In genomic region chr10:128548947-128549681, GRCm38 (mm10) we compare ENCODE assay signal across 8 mouse cellular contexts. TPM values are rescaled to one million over a fixed set of nuclear protein-coding genes. Genes with fewer than 3 reads are reported as not detected.
DNase-seq lines count a peak whose midpoint lies in the region; ATAC-seq and TF ChIP-seq lines count a peak whose summit lies in the region.

TSS of gene Rpl41 (minus strand) at chr10:128549305.

- H3K36me3 ChIP-seq in heart, embryonic 14.5 days (ENCODE audit: control insufficient read depth, insufficient read depth, low read length): peaks cover 19% of the 10 kb centered on the region
- H3K36me3 ChIP-seq in liver, embryonic 14.5 days (replicated peaks; ENCODE audit: control insufficient read depth, insufficient read depth, low read depth): peaks cover 12% of the 10 kb centered on the region
- H3K36me3 ChIP-seq in neural tube, embryonic 11.5 days (ENCODE audit: control insufficient read depth, insufficient read depth, low read length): peaks cover 11% of the 10 kb centered on the region
- H3K36me3 ChIP-seq in stomach, postnatal 0 days (ENCODE audit: control insufficient read depth, insufficient read depth, low read length): peaks cover 8% of the 10 kb centered on the region; the same call in 1 of the 2 replicates

- peak; percentile 86 for DNase-seq in c-Kit-negative CD71-positive TER-119-positive erythroid progenitor cells, embryonic 14.5 days (ENCODE audit: low read depth, low spot score)
- peak; percentile 95 for DNase-seq in fibroblast of lung, adult 2 months (ENCODE audit: low read depth)
- DNase-seq in kidney, postnatal 25 days: peak; percentile 94 to 97
- DNase-seq in liver, embryonic 14.5 days (ENCODE audit: low read depth in 3 of 3, low spot score in 3 of 3): peak; percentile 92 to 95 (median 93)
- DNase-seq in neural tube, embryonic 11.5 days (ENCODE audit: low spot score): peak; percentile 94
- peak; percentile 95 for DNase-seq in stomach, postnatal 0 days (ENCODE audit: low spot score)

- peak within 1 kb of the TSS; percentile 65 to 79 for H3K4me3 ChIP-seq in heart, embryonic 14.5 days (ENCODE audit: control insufficient read depth in 1 of 2, insufficient read depth in 1 of 2, low read depth in 1 of 2, low read length in 2 of 2)
- H3K4me3 ChIP-seq in liver, embryonic 14.5 days (ENCODE audit: insufficient read depth in 1 of 2, low read depth in 2 of 2, low read length in 2 of 2): peak within 1 kb of the TSS; percentile 74 to 86
- H3K4me3 ChIP-seq in neural tube, embryonic 11.5 days (ENCODE audit: low read depth, low read length): peak within 1 kb of the TSS; percentile 68
- H3K4me3 ChIP-seq in stomach, postnatal 0 days (ENCODE audit: low read depth, low read length): peak within 1 kb of the TSS; percentile 71

- peaks cover 2 to 8% of the 10 kb centered on the region in 2 experiments for H3K4me1 ChIP-seq in heart, embryonic 14.5 days (ENCODE audit: control insufficient read depth in 2 of 2, insufficient read depth in 2 of 2, low read length in 2 of 2)
- H3K4me1 ChIP-seq in liver, embryonic 14.5 days (replicated peaks; ENCODE audit: control insufficient read depth in 2 of 2, insufficient read depth in 2 of 2, low read length in 1 of 2): peaks cover 0 to 11% of the 10 kb centered on the region in 2 experiments; a peak in 3 of 4 replicates
- no peaks in the 10 kb centered on the region; the same call in 1 of the 2 replicates for H3K4me1 ChIP-seq in neural tube, embryonic 11.5 days (ENCODE audit: control insufficient read depth, insufficient read depth, low read length)
- no peaks in the 10 kb centered on the region for H3K4me1 ChIP-seq in stomach, postnatal 0 days (replicated peaks; ENCODE audit: control insufficient read depth, insufficient read depth)

- under 1% methylated on average over 31 of the region's 31 CpGs for WGBS in heart, embryonic 14.5 days
- under 1% methylated on average over 31 of the region's 31 CpGs for WGBS in liver, embryonic 14.5 days (ENCODE audit: insufficient replicate concordance)
- under 1% methylated on average over 31 of the region's 31 CpGs for WGBS in neural tube, embryonic 11.5 days
- WGBS in stomach, postnatal 0 days: under 1% methylated on average over 31 of the region's 31 CpGs

- TF ChIP-seq EP300 in liver, embryonic 14.5 days (IDR thresholded peaks at IDR 0.05; ENCODE audit: low read depth): peak; percentile 58; the same call in 1 of the 2 replicates
- TF ChIP-seq EP300 in stomach, postnatal 0 days (optimal IDR thresholded peaks at IDR 0.05): peak; percentile 83

- peak; percentile 78 for ATAC-seq in CD4-positive, CD25-positive, alpha-beta regulatory T cell, adult 4 months
- peak; percentile 88 for ATAC-seq in heart, embryonic 14.5 days (ENCODE audit: insufficient number of reproducible peaks, insufficient read depth, low FRiP score, low read depth)
- ATAC-seq in liver, embryonic 14.5 days (ENCODE audit: insufficient read depth): peak; percentile 81
- peak; percentile 91 for ATAC-seq in neural tube, embryonic 11.5 days (ENCODE audit: insufficient read depth, low FRiP score, low TSS enrichment)
- peak; percentile 91 for ATAC-seq in stomach, postnatal 0 days (ENCODE audit: low FRiP score, low TSS enrichment)

- H3K27me3 ChIP-seq in heart, embryonic 14.5 days (ENCODE audit: control insufficient read depth, insufficient read depth, low read length): no peaks in the 10 kb centered on the region
- H3K27me3 ChIP-seq in liver, embryonic 14.5 days (ENCODE audit: control insufficient read depth, insufficient read depth, low read length): no peaks in the 10 kb centered on the region
- H3K27me3 ChIP-seq in neural tube, embryonic 11.5 days (ENCODE audit: control insufficient read depth, insufficient read depth, low read length): no peaks in the 10 kb centered on the region
- H3K27me3 ChIP-seq in stomach, postnatal 0 days (ENCODE audit: control insufficient read depth, insufficient read depth, low read length): no peaks in the 10 kb centered on the region

- H3K4me2 ChIP-seq in heart, embryonic 14.5 days (ENCODE audit: low read length): peak within 1 kb of the TSS; percentile 71
- H3K4me2 ChIP-seq in liver, embryonic 14.5 days (ENCODE audit: low read depth): peak within 1 kb of the TSS; percentile 96
- H3K4me2 ChIP-seq in neural tube, embryonic 11.5 days (ENCODE audit: low read depth): peak within 1 kb of the TSS; percentile 72
- H3K4me2 ChIP-seq in stomach, postnatal 0 days (replicated peaks; ENCODE audit: low read depth): peak within 1 kb of the TSS; percentile 79

- peak within 1 kb of the TSS; percentile 82 to 92 for H3K27ac ChIP-seq in heart, embryonic 14.5 days (replicated peaks in 1 of 2; ENCODE audit: control insufficient read depth in 1 of 2, insufficient read depth in 1 of 2, low read depth in 2 of 2, low read length in 2 of 2)
- peak within 1 kb of the TSS; percentile 92 for H3K27ac ChIP-seq in liver, embryonic 14.5 days
- H3K27ac ChIP-seq in neural tube, embryonic 11.5 days (ENCODE audit: low read depth, low read length): peak within 1 kb of the TSS; percentile 90
- peak within 1 kb of the TSS; percentile 89 for H3K27ac ChIP-seq in stomach, postnatal 0 days (replicated peaks)

- H3K9me3 ChIP-seq in heart, embryonic 14.5 days (ENCODE audit: control insufficient read depth, low read length): no peaks in the 10 kb centered on the region
- no peaks in the 10 kb centered on the region for H3K9me3 ChIP-seq in liver, embryonic 14.5 days (ENCODE audit: control insufficient read depth, low read length)
- no peaks in the 10 kb centered on the region for H3K9me3 ChIP-seq in neural tube, embryonic 11.5 days (ENCODE audit: control insufficient read depth, low read length)
- no peaks in the 10 kb centered on the region for H3K9me3 ChIP-seq in stomach, postnatal 0 days (ENCODE audit: control insufficient read depth, low read length)

- no peak for TF ChIP-seq CTCF in liver, embryonic 14.5 days (IDR thresholded peaks at IDR 0.05; ENCODE audit: low read depth)
- TF ChIP-seq CTCF in stomach, postnatal 0 days (IDR thresholded peaks at IDR 0.05; ENCODE audit: low read depth): no peak

- H3K9ac ChIP-seq in heart, embryonic 14.5 days (ENCODE audit: low read length): peak within 1 kb of the TSS; percentile 97
- peak within 1 kb of the TSS; percentile 95 for H3K9ac ChIP-seq in liver, embryonic 14.5 days (replicated peaks)
- peak within 1 kb of the TSS; percentile 90 for H3K9ac ChIP-seq in neural tube, embryonic 11.5 days (ENCODE audit: low read length)
- peak within 1 kb of the TSS; percentile 86 for H3K9ac ChIP-seq in stomach, postnatal 0 days (ENCODE audit: low read length)

RNA-seq across cellular contexts. Expression of gene Rpl41, which starts in this region (rescaled TPM):
- polyA plus RNA-seq in CD4-positive, CD25-positive, alpha-beta regulatory T cell, adult 4 months (2017; shearing (Covaris generic)): 1,000 to 10,000 TPM; 4,848 to 7,095 TPM
- 2,755 and 3,168 TPM in 2 replicates for polyA plus RNA-seq in heart, embryonic 14.5 days (2014; fragmentation: Nextera tagmentation; extraction: Ambion mirVana)
- 1,053 and 2,546 TPM in 2 replicates for polyA plus RNA-seq in liver, embryonic 14.5 days (2012; rRNA removed)
- polyA plus RNA-seq in liver, embryonic 14.5 days (2014; fragmentation: Nextera tagmentation; extraction: Ambion mirVana): 3,181 and 3,454 TPM in 2 replicates
- polyA plus RNA-seq in neural tube, embryonic 11.5 days (2014; fragmentation: Nextera tagmentation; extraction: Ambion mirVana): 3,132 and 3,213 TPM in 2 replicates
- 3,550 and 3,693 TPM in 2 replicates for polyA plus RNA-seq in stomach, postnatal 0 days (2015; fragmentation: Nextera tagmentation; extraction: Ambion mirVana)

Comparison
In these comparisons a context has a peak if more than half of its experiments do, and no peak if none do; other contexts are left out.
1. Peak in every context shown above with its lines: DNase-seq, ATAC-seq, H3K4me3 ChIP-seq and H3K27ac ChIP-seq.